Mouse (Mus musculus) intestine, postnatal 0 days (tissue): ENCODE measurements at regions not wholly inside any gene's neighbourhood (a gene's known extent, or its start where the extent isn't known, plus 50 kb on each side); places are given as distances from the start of the nearest gene placed in this dataset.

Experiments used
- ATAC-seq: fragments of 200-750 bp; cut with Nextera tagmentation; 2 replicates; pipeline ENCODE4 v1.8.0; 2017; ENCODE audit warnings: mild to moderate bottlenecking, moderate TSS enrichment, moderate library complexity
- H3K27ac ChIP-seq: fragments of 300-500 bp; sonication (generic); 2 replicates; pipeline ENCODE4 v1.5.1; 2014; ENCODE audit warnings: mild to moderate bottlenecking, low read depth, low read length, moderate library complexity
- H3K27me3 ChIP-seq: fragments of 300-500 bp; sonication (generic); replicated peaks from 2 replicates; pipeline ENCODE4 v1.6.1; 2014; ENCODE audit warnings: low read length, mixed read lengths; ENCODE audit not compliant: control insufficient read depth, insufficient read depth
- H3K36me3 ChIP-seq: fragments of 300-500 bp; sonication (generic); 2 replicates; pipeline ENCODE4 v1.6.1; 2014; ENCODE audit warnings: mild to moderate bottlenecking, moderate library complexity; ENCODE audit not compliant: control insufficient read depth, insufficient read depth
- H3K4me1 ChIP-seq: fragments of 300-500 bp; sonication (generic); replicated peaks from 2 replicates; pipeline ENCODE4 v1.6.1; 2014; ENCODE audit warnings: antibody characterized with exemption, low read length, mixed read lengths; ENCODE audit not compliant: control insufficient read depth, insufficient read depth
- H3K4me2 ChIP-seq: fragments of 300-500 bp; sonication (generic); replicated peaks from 2 replicates; pipeline ENCODE4 v1.6.1; 2014; ENCODE audit warnings: low read depth, mild to moderate bottlenecking, moderate library complexity
- H3K4me3 ChIP-seq: fragments of 300-500 bp; sonication (generic); 2 replicates; pipeline ENCODE4 v1.5.1; 2014; ENCODE audit warnings: low read depth, low read length
- H3K9ac ChIP-seq: fragments of 300-500 bp; sonication (generic); 2 replicates; pipeline ENCODE4 v1.6.1; 2014; ENCODE audit warnings: mild to moderate bottlenecking, low read depth, low read length
- H3K9me3 ChIP-seq: fragments of 300-500 bp; sonication (generic); 2 replicates; pipeline ENCODE4 v1.6.1; 2016; ENCODE audit warnings: mixed run types; ENCODE audit not compliant: control insufficient read depth
- CTCF ChIP-seq: sonication (generic); IDR thresholded peaks from 2 replicates; pipeline ENCODE4 v1.5.1; 2016; ENCODE audit warnings: low read depth, mild to moderate bottlenecking, control low read depth, antibody characterized with exemption, moderate library complexity
- WGBS: fragments of 180-500 bp; shearing (Covaris S2); extraction: QIAGEN DNeasy Blood & Tissue Kit; methylation state at CpG from one replicate; pipeline ENCODE4 v1.1.7; 2014; 5-methylcytosine and 5-hydroxymethylcytosine counted together

DNA sequence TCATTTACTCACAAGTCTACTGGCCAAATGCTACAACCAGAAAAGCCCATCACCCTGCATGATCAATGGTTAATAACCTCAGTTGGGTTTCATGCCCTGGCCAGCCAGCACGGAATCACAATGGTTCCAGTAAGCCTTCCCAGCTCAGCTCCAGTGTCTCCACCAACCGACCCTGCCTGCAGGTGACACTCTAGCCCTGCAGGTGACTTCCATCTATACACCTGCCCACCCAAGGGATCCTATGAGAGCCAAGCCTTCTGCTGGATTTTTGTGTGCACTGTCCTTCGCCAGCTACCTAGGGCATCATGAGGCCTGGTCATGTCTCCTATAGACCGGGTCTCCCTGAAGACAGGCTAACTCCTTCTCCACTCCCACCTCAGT lies 135.3 kb downstream of the Vegfa start:
- 76% methylated on average over 4 of the region's 4 CpGs for WGBS
- no peak for ATAC-seq

DNA sequence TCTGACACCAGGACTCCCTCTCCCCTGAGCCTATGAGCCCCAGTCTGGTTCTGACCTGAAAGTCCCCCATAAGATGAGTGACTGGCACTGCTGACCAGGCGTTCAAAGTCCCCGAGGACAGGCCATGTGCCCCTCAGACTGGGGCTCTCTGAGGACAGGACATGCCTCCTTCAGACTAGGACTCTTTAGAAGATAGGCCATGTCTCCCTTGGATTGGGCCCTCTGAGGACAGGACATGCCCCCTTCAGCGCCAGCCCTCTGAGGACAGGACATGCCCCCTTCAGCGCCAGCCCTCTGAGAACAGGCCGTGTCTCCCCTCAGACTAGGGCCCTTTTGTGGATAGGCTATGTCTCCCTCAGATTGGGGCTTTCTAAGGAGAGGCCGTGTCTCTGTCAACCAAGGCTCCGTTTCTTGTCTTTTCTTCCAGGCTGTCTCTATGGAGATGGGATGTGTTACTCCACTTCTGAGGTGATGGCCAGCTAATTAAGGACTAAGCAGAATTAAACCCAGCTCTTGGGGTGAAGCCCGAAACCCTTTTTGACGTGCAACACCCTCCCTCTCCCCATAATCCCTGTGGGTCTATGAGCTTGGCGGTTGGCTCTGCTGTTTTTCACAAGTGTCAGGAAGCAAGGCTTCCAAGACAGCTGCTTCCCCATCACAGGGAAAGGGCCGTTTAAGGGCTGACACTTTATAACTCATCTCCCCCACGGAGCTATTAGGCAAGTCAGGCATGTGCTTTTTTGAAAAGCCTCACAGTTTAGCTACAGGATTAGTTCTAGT lies 135.8 kb downstream of the Vegfa start:
- no peak overlapping the region for H3K4me3 ChIP-seq
- no peaks in the 10 kb centered on the region for H3K27me3 ChIP-seq
- TF ChIP-seq CTCF: no peak
- ATAC-seq: no peak
- H3K4me1 ChIP-seq: no peaks in the 10 kb centered on the region
- WGBS: 76% methylated on average over 12 of the region's 12 CpGs
- no peaks in the 10 kb centered on the region for H3K9me3 ChIP-seq
- no peak overlapping the region for H3K4me2 ChIP-seq
- H3K36me3 ChIP-seq: no peaks in the 10 kb centered on the region
- no peak overlapping the region for H3K27ac ChIP-seq
- H3K9ac ChIP-seq: no peak overlapping the region

More for the DNA sequence above, 135.3 kb downstream of the Vegfa start:
- H3K4me3 ChIP-seq: no peak overlapping the region
- no peaks in the 10 kb centered on the region for H3K36me3 ChIP-seq
- no peaks in the 10 kb centered on the region for H3K9me3 ChIP-seq
- no peaks in the 10 kb centered on the region for H3K4me1 ChIP-seq
- H3K27me3 ChIP-seq: no peaks in the 10 kb centered on the region
- no peak overlapping the region for H3K9ac ChIP-seq
- no peak overlapping the region for H3K27ac ChIP-seq
- peak; percentile 64 for TF ChIP-seq CTCF
- no peak overlapping the region for H3K4me2 ChIP-seq

DNA sequence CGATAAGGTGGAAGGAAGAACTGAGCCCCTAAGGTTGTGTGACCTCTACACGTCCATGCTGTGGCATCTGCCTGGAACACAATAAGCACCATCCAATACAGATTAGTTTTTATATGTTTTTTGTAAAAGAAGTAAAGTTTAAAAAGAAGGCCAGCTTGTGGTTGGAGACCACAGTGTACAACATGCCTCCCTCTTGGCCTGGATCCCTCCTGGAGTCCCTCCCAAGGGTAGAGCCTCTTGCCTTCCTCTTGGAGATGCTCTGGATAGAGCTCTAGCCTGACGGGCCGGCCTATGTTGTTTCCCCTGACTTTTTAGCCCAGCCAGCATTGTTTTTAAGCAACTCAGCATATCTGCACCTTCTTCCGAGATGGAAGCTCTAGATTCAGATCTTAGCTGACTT lies 138.0 kb downstream of the Vegfa start:
- Histone ChIP-seq H3K27ac (no peak overlapping the region), H3K4me3 (no peak overlapping the region), H3K9ac (no peak overlapping the region), H3K9me3 (no peaks in the 10 kb centered on the region), H3K27me3 (no peaks in the 10 kb centered on the region), H3K4me1 (no peaks in the 10 kb centered on the region), H3K4me2 (no peak overlapping the region), H3K36me3 (no peaks in the 10 kb centered on the region)
- no peak for TF ChIP-seq CTCF
- 94% methylated on average over 5 of the region's 5 CpGs for WGBS
- ATAC-seq: no peak

DNA sequence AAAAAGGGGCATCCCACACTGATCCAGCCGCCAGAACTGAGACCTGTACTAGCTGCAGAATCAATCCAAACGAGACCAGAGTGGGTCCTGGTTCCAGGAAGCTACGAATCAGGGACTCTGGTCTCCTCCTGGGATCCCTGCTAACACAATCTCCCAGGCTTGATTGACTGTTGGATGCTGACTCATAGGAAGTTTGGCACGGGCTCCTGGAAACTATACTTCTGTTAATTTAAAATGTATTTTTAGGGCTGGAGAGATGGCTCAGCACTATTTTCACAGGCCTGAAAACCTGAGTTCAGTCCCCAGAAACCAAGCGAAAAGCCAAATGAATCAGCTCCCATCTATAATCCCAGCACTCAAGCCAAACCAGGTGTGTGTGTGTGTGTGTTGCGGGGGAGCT lies 138.5 kb downstream of the Vegfa start:
- H3K36me3 ChIP-seq: no peaks in the 10 kb centered on the region
- no peak for TF ChIP-seq CTCF
- no peaks in the 10 kb centered on the region for H3K9me3 ChIP-seq
- no peaks in the 10 kb centered on the region for H3K4me1 ChIP-seq
- H3K27me3 ChIP-seq: no peaks in the 10 kb centered on the region
- H3K4me2 ChIP-seq: no peak overlapping the region
- 72% methylated on average over 6 of the region's 6 CpGs for WGBS
- ATAC-seq: no peak
- H3K27ac ChIP-seq: no peak overlapping the region
- no peak overlapping the region for H3K4me3 ChIP-seq
- H3K9ac ChIP-seq: no peak overlapping the region

DNA sequence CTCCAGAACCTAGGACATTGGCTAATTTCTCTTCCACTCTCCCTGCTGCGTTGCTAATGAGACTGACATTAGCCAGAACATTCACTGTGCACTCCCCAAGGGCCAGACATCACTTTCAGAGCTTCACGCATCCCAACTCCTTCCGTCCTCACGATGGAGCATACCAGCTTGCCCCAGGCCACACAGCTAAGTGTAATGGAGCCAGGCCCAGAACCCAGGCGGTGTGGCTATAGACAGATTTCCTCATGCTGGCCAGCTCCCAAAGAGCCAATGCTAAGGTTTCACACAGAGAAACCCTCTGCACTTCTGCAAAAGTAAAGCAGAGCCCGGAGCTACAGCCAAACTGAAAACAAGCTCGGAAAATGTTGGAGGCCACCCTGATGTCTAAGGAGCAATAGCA lies 139.1 kb downstream of the Vegfa start:
- Histone ChIP-seq H3K9me3 (no peaks in the 10 kb centered on the region), H3K4me3 (no peak overlapping the region), H3K4me2 (no peak overlapping the region), H3K4me1 (no peaks in the 10 kb centered on the region), H3K27ac (no peak overlapping the region), H3K9ac (no peak overlapping the region), H3K36me3 (no peaks in the 10 kb centered on the region), H3K27me3 (no peaks in the 10 kb centered on the region)
- ATAC-seq: no peak
- WGBS: 80% methylated on average over 7 of the region's 7 CpGs
- no peak for TF ChIP-seq CTCF

DNA sequence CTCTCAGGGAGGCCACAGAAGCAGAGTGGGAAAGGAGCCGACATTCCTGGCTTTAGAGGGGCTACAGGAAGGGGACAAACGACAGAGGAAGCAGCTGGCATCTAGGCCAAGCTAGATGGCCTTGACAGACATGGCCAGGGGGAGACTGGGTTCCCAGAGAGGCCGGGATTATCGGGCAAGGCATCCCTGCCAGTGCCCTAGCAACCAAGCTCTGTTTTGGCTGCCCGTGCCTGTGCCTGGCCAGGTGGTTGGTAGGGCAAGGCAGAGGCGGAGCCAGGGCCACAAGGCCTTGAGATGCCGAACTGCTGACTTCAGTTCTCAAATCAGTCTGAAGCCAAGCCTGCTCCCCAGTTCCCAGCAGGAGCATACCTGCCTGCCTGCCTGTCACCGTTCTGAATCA lies 142.7 kb downstream of the Vegfa start:
- Histone ChIP-seq H3K4me2 (no peak overlapping the region), H3K4me1 (peaks cover 14% of the 10 kb centered on the region; the same call in 1 of the 2 replicates), H3K9ac (no peak overlapping the region), H3K4me3 (no peak overlapping the region), H3K27me3 (no peaks in the 10 kb centered on the region), H3K9me3 (no peaks in the 10 kb centered on the region), H3K27ac (no peak overlapping the region), H3K36me3 (no peaks in the 10 kb centered on the region)
- TF ChIP-seq CTCF: no peak
- ATAC-seq: no peak
- 55% methylated on average over 8 of the region's 8 CpGs for WGBS
